Mouse (Mus musculus): Measurements from ENCODE around the gene 1700006A11Rik. TPM values are rescaled to one million over a fixed set of nuclear protein-coding genes. Genes with fewer than 3 reads are reported as not detected.
"Not testable (repeated sequence)": the region's sequence is repeated elsewhere in the genome, so short reads cannot be mapped to it uniquely, and the experiment has no call there.

1700006A11Rik gene
- not detected in 2 replicates for polyA plus RNA-seq (2016; fragmentation: Nextera tagmentation; extraction: Ambion mirVana)

- Histone ChIP-seq H3K27me3 (ENCODE audit: low read depth, poor library complexity, severe bottlenecking) (no peaks in the 10 kb centered on the region), H3K4me3 (no peak within 1 kb of the TSS), H3K27ac (replicated peaks) (no peak within 1 kb of the TSS), H3K4me1 (no peaks in the 10 kb centered on the region), H3K36me3 (no peaks in the 10 kb centered on the region), H3K9me3 (replicated peaks) (no peaks in the 10 kb centered on the region)
- WGBS, result 88% methylated on average over 1 of the region's 1 CpGs
- DNase-seq (ENCODE audit: low spot score), result no peak
Observed at GRCm38 (mm10) chr3:124425940-124426339, at the start of gene 1700006A11Rik. Gene 1700006A11Rik, minus strand, starts transcription at chr3:124426040.

- not testable (repeated sequence) for H3K4me1 ChIP-seq; H3K36me3 ChIP-seq; H3K27ac ChIP-seq (replicated peaks); H3K27me3 ChIP-seq (ENCODE audit: low read depth, poor library complexity, severe bottlenecking); DNase-seq (ENCODE audit: low spot score); H3K9me3 ChIP-seq (replicated peaks); H3K4me3 ChIP-seq
- 88% methylated on average over 5 of the region's 5 CpGs for WGBS
Observed at GRCm38 (mm10) chr3:124474291-124474690, 48.5 kb upstream of the 1700006A11Rik start.

- no peaks in the 10 kb centered on the region for H3K4me1 ChIP-seq
- no peaks in the 10 kb centered on the region for H3K9me3 ChIP-seq (replicated peaks)
- no peaks in the 10 kb centered on the region for H3K36me3 ChIP-seq
- no peaks in the 10 kb centered on the region for H3K27me3 ChIP-seq (ENCODE audit: low read depth, poor library complexity, severe bottlenecking)
- no peak overlapping the region for H3K27ac ChIP-seq (replicated peaks)
- WGBS, result 84% methylated on average over 6 of the region's 6 CpGs
- DNase-seq (ENCODE audit: low spot score), result no peak
- no peak overlapping the region for H3K4me3 ChIP-seq
Observed at GRCm38 (mm10) chr3:124466102-124466730, 40.4 kb upstream of the 1700006A11Rik start.

GRCm38 (mm10) chr3:124392201-124392600 lies 33.6 kb downstream of the 1700006A11Rik start:
- 55% methylated on average over 5 of the region's 5 CpGs for WGBS
- Histone ChIP-seq H3K27ac (replicated peaks) (no peak overlapping the region), H3K4me1 (no peaks in the 10 kb centered on the region), H3K36me3 (no peaks in the 10 kb centered on the region), H3K4me3 (no peak overlapping the region), H3K27me3 (ENCODE audit: low read depth, poor library complexity, severe bottlenecking) (no peaks in the 10 kb centered on the region), H3K9me3 (replicated peaks) (no peaks in the 10 kb centered on the region)
- DNase-seq (ENCODE audit: low spot score), result no peak

GRCm38 (mm10) chr3:124390101-124390500 lies 35.7 kb downstream of the 1700006A11Rik start:
- Histone ChIP-seq H3K27me3 (ENCODE audit: low read depth, poor library complexity, severe bottlenecking) (no peaks in the 10 kb centered on the region), H3K4me1 (no peaks in the 10 kb centered on the region), H3K9me3 (replicated peaks) (no peaks in the 10 kb centered on the region), H3K4me3 (no peak overlapping the region), H3K36me3 (no peaks in the 10 kb centered on the region), H3K27ac (replicated peaks) (no peak overlapping the region)
- 92% methylated on average over 2 of the region's 2 CpGs for whole genome bisulfite sequencing
- no peak for DNase-seq (ENCODE audit: low spot score)

- Histone ChIP-seq H3K36me3 (no peaks in the 10 kb centered on the region), H3K9me3 (replicated peaks) (no peaks in the 10 kb centered on the region), H3K4me3 (no peak overlapping the region), H3K4me1 (no peaks in the 10 kb centered on the region), H3K27ac (replicated peaks) (no peak overlapping the region), H3K27me3 (ENCODE audit: low read depth, poor library complexity, severe bottlenecking) (no peaks in the 10 kb centered on the region)
- no peak for DNase-seq (ENCODE audit: low spot score)
- 69% methylated on average over 2 of the region's 2 CpGs for WGBS
Observed at GRCm38 (mm10) chr3:124389650-124390049, 36.2 kb downstream of the 1700006A11Rik start.

GRCm38 (mm10) chr3:124385377-124385776 lies 40.5 kb downstream of the 1700006A11Rik start:
- not testable (repeated sequence) for H3K4me1 ChIP-seq; H3K27ac ChIP-seq (replicated peaks); DNase-seq (ENCODE audit: low spot score); H3K9me3 ChIP-seq (replicated peaks); H3K36me3 ChIP-seq; H3K4me3 ChIP-seq; H3K27me3 ChIP-seq (ENCODE audit: low read depth, poor library complexity, severe bottlenecking)
- WGBS, result 92% methylated on average over 18 of the region's 18 CpGs

GRCm38 (mm10) chr3:124372031-124372430 lies 53.8 kb downstream of the 1700006A11Rik start:
- Histone ChIP-seq H3K27me3 (ENCODE audit: low read depth, poor library complexity, severe bottlenecking) (no peaks in the 10 kb centered on the region), H3K27ac (replicated peaks) (no peak overlapping the region), H3K4me1 (no peaks in the 10 kb centered on the region), H3K4me3 (no peak overlapping the region), H3K9me3 (replicated peaks) (no peaks in the 10 kb centered on the region), H3K36me3 (no peaks in the 10 kb centered on the region)
- 91% methylated on average over 2 of the region's 2 CpGs for WGBS
- no peak for DNase-seq (ENCODE audit: low spot score)

GRCm38 (mm10) chr3:124357533-124357932 lies 68.3 kb downstream of the 1700006A11Rik start:
- H3K36me3 ChIP-seq, result no peaks in the 10 kb centered on the region
- H3K4me3 ChIP-seq, result no peak overlapping the region
- H3K27ac ChIP-seq (replicated peaks), result no peak overlapping the region
- no peaks in the 10 kb centered on the region for H3K4me1 ChIP-seq
- no peak for DNase-seq (ENCODE audit: low spot score)
- H3K9me3 ChIP-seq (replicated peaks), result no peaks in the 10 kb centered on the region
- no peaks in the 10 kb centered on the region for H3K27me3 ChIP-seq (ENCODE audit: low read depth, poor library complexity, severe bottlenecking)
- WGBS, result 91% methylated on average over 3 of the region's 3 CpGs

Other genes with a start within 250 kb of the 1700006A11Rik start
- 15.6 and 21.7 TPM in 2 replicates for gene Tram1l1, start 105.2 kb downstream of the 1700006A11Rik start, polyA plus RNA-seq (2016; fragmentation: Nextera tagmentation; extraction: Ambion mirVana)
- gene 1700003H04Rik, start 155.1 kb upstream of the 1700006A11Rik start, polyA plus RNA-seq (2016; fragmentation: Nextera tagmentation; extraction: Ambion mirVana), result not detected in 2 replicates

Measured in midbrain, embryonic 10.5 days (tissue).